Mouse (Mus musculus) liver, postnatal 0 days (tissue): Measurements from ENCODE around the gene Cd276. TPM values are rescaled to one million over a fixed set of nuclear protein-coding genes. Genes with fewer than 3 reads are reported as not detected.

Experiments
- ATAC-seq: fragments of 200-750 bp; cut with Nextera tagmentation; 2 replicates; pipeline ENCODE4 v1.8.0; 2017; ENCODE audit warnings: mild to moderate bottlenecking, moderate library complexity
- DNase-seq: peaks from one replicate; pipeline ENCODE4 v3.0.0-alpha.2; 2016
- H3K27ac ChIP-seq: fragments of 300-500 bp; sonication (generic); 2 replicates; pipeline ENCODE4 v1.5.1; 2014; ENCODE audit warnings: antibody characterized with exemption, moderate library complexity, mild to moderate bottlenecking, low read depth
- H3K27me3 ChIP-seq: fragments of 300-500 bp; sonication (generic); 2 replicates; pipeline ENCODE4 v1.6.1; 2014; ENCODE audit warnings: low read length, control low read depth, mixed read lengths; ENCODE audit not compliant: insufficient read depth
- H3K36me3 ChIP-seq: fragments of 300-500 bp; sonication (generic); replicated peaks from 2 replicates; pipeline ENCODE4 v1.6.1; 2014; ENCODE audit warnings: mild to moderate bottlenecking, control low read depth, low read length, moderate library complexity, mixed read lengths; ENCODE audit not compliant: insufficient read depth
- H3K4me1 ChIP-seq: fragments of 300-500 bp; sonication (generic); 2 replicates; pipeline ENCODE4 v1.6.1; 2014; ENCODE audit warnings: antibody characterized with exemption, mild to moderate bottlenecking, control low read depth; ENCODE audit not compliant: insufficient read depth
- H3K4me2 ChIP-seq: fragments of 300-500 bp; sonication (generic); 2 replicates; pipeline ENCODE4 v1.6.1; 2014; ENCODE audit warnings: low read depth, mild to moderate bottlenecking, low read length, moderate library complexity, mixed read lengths
- H3K4me3 ChIP-seq: fragments of 300-500 bp; sonication (generic); 2 replicates; pipeline ENCODE4 v1.5.1; 2014; ENCODE audit warnings: low read depth, low read length
- H3K9ac ChIP-seq: fragments of 300-500 bp; sonication (generic); replicated peaks from 2 replicates; pipeline ENCODE4 v1.6.1; 2014; ENCODE audit warnings: mild to moderate bottlenecking, moderate library complexity
- H3K9me3 ChIP-seq: fragments of 300-500 bp; sonication (generic); 2 replicates; pipeline ENCODE4 v1.6.1; 2016; ENCODE audit warnings: mild to moderate bottlenecking, control low read depth, low read length, mixed read lengths
- CTCF ChIP-seq: sonication (generic); IDR thresholded peaks from 2 replicates; pipeline ENCODE4 v1.5.1; 2016; ENCODE audit warnings: antibody characterized with exemption, low read depth
- EP300 ChIP-seq: IDR thresholded peaks from 2 replicates; pipeline ENCODE4 v1.6.1; 2016; ENCODE audit warnings: antibody characterized with exemption, low read depth, mild to moderate bottlenecking
- WGBS: fragments of 180-500 bp; shearing (Covaris S2); extraction: QIAGEN DNeasy Blood & Tissue Kit; methylation state at CpG from one replicate; pipeline ENCODE4 v1.1.7; 2014; ENCODE audit not compliant: insufficient replicate concordance; 5-methylcytosine and 5-hydroxymethylcytosine counted together
- polyA plus RNA-seq: library from polyadenylated mRNA; unstranded; fragments of >200 nt; fragmentation: Nextera tagmentation; extraction: Ambion mirVana; gene quantifications from 2 replicates; pipeline ENCODE4 v1.2.1, GENCODE M21; 2015

The Cd276 gene
- polyA plus RNA-seq, 1 experiment from 2014 or later = 1.4 TPM

DNA sequence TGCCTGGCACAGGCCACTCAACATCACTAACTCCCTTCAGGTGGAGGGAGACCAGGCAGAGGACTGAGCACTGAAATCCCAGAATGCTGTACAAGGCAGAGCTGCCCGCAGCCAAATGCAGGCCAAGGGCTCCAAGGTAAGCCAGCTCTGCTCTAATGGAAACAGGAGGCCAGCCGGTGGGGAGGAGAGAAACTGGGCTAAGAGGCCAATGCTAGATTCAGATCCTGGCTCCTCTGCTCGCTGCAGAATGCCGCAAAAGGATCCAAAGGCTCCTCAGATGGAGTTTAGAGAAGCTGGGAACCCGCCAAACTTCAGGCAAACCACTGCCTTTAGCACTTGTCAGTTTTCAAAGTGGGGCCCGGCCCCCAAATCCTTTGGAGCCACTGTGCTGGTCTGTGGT, 21.9 kb downstream of the Cd276 start:
- Histone ChIP-seq H3K4me2 (no peak overlapping the region), H3K9me3 (no peaks in the 10 kb centered on the region), H3K9ac (no peak overlapping the region), H3K4me1 (peaks cover 7% of the 10 kb centered on the region; the same call in 1 of the 2 replicates), H3K36me3 (no peaks in the 10 kb centered on the region), H3K27me3 (no peaks in the 10 kb centered on the region), H3K27ac (no peak overlapping the region), H3K4me3 (no peak overlapping the region)
- WGBS = 81% methylated on average over 6 of the region's 6 CpGs
- ATAC-seq (no peak), DNase-seq (no peak)
- TF ChIP-seq EP300 (no peak), CTCF (no peak)

DNA sequence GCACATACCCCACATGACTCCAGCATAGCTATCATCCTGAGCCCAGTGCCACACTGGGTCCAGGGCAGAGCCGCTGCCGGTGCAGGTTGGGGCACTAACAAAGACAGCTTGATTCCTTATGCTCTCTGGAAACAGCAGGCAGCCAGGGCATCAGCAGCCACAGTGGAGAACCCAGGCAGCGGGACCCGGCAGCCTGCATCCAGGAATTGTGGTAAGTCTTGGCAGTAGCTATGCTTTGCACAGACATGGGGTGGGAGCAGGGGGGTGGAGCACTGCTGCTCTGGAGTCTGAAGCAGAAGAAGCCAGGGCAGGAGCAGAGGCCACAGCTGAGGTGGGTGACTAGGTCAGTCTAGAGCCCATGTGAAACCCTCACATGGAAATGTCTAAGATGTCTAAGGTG, 23.0 kb downstream of the Cd276 start:
- DNase-seq (no peak), ATAC-seq (no peak)
- Histone ChIP-seq H3K27me3 (no peaks in the 10 kb centered on the region), H3K9ac (no peak overlapping the region), H3K4me2 (no peak overlapping the region), H3K4me3 (no peak overlapping the region), H3K36me3 (no peaks in the 10 kb centered on the region), H3K4me1 (peaks cover 3% of the 10 kb centered on the region; the same call in 1 of the 2 replicates), H3K27ac (no peak overlapping the region), H3K9me3 (no peaks in the 10 kb centered on the region)
- 86% methylated on average over 4 of the region's 4 CpGs for WGBS
- TF ChIP-seq EP300 (no peak), CTCF (no peak)

DNA sequence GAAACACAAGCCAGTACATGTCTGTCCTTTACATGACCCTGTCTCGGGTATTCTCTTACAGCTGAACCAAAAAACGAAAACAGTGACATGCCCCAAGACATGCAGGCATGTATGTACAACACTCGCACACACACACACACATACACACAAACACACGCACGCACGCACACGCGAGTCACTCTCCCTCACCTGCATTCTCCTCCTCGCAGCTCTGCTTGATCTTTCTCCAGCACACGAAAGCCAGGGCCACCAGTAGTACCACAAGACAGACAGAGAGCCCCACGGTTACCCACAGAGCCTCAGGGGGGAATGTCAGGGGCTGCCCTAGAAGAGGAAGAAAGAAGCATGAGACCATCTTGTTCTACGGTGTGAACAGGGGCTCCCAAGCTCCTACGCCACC, 24.8 kb downstream of the Cd276 start:
- no peak overlapping the region for H3K4me3 ChIP-seq
- H3K4me2 ChIP-seq = no peak overlapping the region
- 75% methylated on average over 13 of the region's 13 CpGs for WGBS
- H3K4me1 ChIP-seq = no peaks in the 10 kb centered on the region
- TF ChIP-seq CTCF = no peak
- TF ChIP-seq EP300 = no peak
- H3K27ac ChIP-seq = no peak overlapping the region
- no peaks in the 10 kb centered on the region for H3K27me3 ChIP-seq
- no peaks in the 10 kb centered on the region for H3K9me3 ChIP-seq
- DNase-seq = no peak
- H3K9ac ChIP-seq = no peak overlapping the region
- ATAC-seq = no peak
- no peaks in the 10 kb centered on the region for H3K36me3 ChIP-seq

DNA sequence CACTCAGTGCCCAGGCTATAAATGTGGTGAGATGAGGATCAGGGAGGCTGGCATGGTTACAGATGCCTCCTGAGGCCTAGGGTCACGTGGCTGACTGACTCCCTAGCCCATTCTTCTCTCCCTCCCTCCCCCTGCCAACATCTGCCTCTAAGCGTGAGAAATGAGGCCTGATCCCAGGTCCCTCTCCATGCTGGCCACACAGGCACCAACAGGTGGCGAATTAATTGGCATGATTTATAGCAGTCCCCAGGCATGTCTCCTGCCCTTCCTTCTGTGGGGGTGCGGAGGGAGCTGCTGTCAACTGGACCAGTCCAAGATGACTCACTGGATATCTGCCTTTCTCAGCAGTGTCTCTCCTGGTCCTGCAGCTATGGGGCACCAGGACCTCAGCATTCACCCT, 27.4 kb downstream of the Cd276 start:
- no peaks in the 10 kb centered on the region for H3K36me3 ChIP-seq
- no peak for ATAC-seq
- H3K27ac ChIP-seq = no peak overlapping the region
- H3K4me3 ChIP-seq = no peak overlapping the region
- no peaks in the 10 kb centered on the region for H3K4me1 ChIP-seq
- TF ChIP-seq EP300 (no peak), CTCF (no peak)
- H3K4me2 ChIP-seq = no peak overlapping the region
- no peaks in the 10 kb centered on the region for H3K27me3 ChIP-seq
- no peaks in the 10 kb centered on the region for H3K9me3 ChIP-seq
- H3K9ac ChIP-seq = no peak overlapping the region
- WGBS = 64% methylated on average over 4 of the region's 4 CpGs
- no peak for DNase-seq

GRCm38 (mm10) chr9:58525108-58525507, 30.1 kb downstream of the Cd276 start:
- no peak overlapping the region for H3K4me3 ChIP-seq
- no peaks in the 10 kb centered on the region for H3K9me3 ChIP-seq
- 65% methylated on average over 4 of the region's 4 CpGs for WGBS
- TF ChIP-seq CTCF (no peak), EP300 (no peak)
- no peak overlapping the region for H3K9ac ChIP-seq
- no peak overlapping the region for H3K27ac ChIP-seq
- peaks cover 10% of the 10 kb centered on the region for H3K4me1 ChIP-seq
- H3K27me3 ChIP-seq = no peaks in the 10 kb centered on the region
- H3K4me2 ChIP-seq = no peak overlapping the region
- ATAC-seq = no peak
- H3K36me3 ChIP-seq = no peaks in the 10 kb centered on the region
- no peak for DNase-seq

DNA sequence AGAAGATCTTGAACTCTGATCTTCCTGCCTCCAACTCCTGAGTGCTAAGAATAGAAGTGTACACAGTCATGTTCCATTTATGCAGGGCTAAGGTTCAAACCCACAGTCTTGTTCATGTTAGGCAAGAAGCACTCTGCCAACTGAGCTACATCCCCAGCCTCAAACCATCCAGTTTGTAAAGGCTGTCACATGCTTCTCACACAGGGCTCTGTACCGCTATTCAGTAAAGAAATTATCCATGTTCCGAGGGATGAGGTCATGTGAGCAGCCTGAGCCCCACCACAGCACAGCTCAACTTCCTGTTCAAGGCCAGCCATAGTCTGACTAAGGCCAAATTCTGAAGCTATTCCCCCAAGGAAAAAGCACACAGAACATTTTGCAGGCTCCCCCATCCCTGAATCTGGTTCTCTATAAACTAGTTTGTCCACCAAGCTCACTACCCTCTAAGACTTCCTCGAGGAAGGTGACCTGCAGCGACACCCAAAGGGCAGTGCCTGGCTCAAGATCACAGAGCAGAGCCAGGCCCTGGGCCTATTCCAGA, 33.3 kb downstream of the Cd276 start:
- Histone ChIP-seq H3K36me3 (no peaks in the 10 kb centered on the region), H3K4me1 (peaks cover 16% of the 10 kb centered on the region), H3K9ac (no peak overlapping the region), H3K27ac (no peak overlapping the region), H3K4me2 (no peak overlapping the region), H3K4me3 (no peak overlapping the region), H3K9me3 (no peaks in the 10 kb centered on the region), H3K27me3 (no peaks in the 10 kb centered on the region)
- ATAC-seq = no peak
- no peak for DNase-seq
- TF ChIP-seq EP300 (no peak), CTCF (no peak)
- 36% methylated on average over 4 of the region's 4 CpGs for WGBS
